Mouse (Mus musculus): ENCODE results near the gene Cox6a1.

- TF ChIP-seq CTCF (IDR thresholded peaks at IDR 0.05; ENCODE audit: low read depth) = no peak
- TF ChIP-seq EP300 (IDR thresholded peaks at IDR 0.05; ENCODE audit: low read depth) = no peak
Observed at GRCm38 (mm10) chr5:115364782-115365181, 16.0 kb upstream of the Cox6a1 start.

All from liver, embryonic 14.5 days (tissue).